Mouse (Mus musculus) CD8-positive naive resting alpha-beta T cell, adult 57 days (primary cell): ENCODE results near the gene Tfe3. TPM values are rescaled to one million over a fixed set of nuclear protein-coding genes. Genes with fewer than 3 reads are reported as not detected.

ENCODE experiments used
- total RNA-seq: library from RNA; stranded (reverse); gene quantifications from one replicate; pipeline ENCODE4 v1.2.4, GENCODE M21; 2023

Tfe3 gene
- 22.2 TPM for total RNA-seq

DNA sequence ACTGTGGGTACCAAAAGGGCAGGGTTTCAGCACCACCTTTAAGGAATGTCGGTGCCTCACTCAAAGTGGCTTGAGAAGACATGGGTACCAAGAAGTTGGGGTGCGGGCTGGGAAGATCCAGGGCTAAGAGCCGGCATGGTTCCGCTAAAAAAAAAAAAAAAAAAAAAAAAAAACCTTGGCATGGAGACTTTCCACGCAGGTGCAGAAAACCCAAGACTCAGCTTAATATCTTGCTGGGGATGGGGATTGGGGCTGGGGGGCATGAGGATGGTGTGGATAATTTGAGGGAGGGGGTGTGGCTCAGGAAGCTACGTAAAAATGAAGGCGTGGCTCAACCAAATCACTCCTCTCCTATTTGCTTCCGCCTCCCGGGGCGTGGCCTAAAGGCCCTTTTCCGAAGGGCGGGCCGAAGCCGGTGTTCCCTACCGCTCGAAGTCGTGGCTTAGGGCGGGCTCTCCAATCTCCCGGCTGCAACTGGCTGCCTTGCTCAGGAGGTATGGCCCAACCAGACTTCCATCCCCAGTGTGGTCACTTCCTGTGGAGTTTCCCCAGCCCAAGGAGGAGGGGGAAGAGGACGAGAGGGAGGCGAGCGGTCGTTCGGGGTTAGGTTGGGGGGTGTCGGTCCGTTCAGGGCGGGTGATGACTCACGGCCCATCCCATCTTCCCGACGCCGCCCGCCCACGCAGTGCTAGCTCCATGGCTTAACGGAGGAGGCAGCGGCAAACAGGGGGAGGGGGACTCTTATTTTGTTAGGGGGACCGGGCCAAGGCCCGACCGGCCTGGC is at the start of gene Tfe3:
Gene Tfe3 (plus strand): TSS at position 424 of the 784 bp plus-strand sequence.

DNA sequence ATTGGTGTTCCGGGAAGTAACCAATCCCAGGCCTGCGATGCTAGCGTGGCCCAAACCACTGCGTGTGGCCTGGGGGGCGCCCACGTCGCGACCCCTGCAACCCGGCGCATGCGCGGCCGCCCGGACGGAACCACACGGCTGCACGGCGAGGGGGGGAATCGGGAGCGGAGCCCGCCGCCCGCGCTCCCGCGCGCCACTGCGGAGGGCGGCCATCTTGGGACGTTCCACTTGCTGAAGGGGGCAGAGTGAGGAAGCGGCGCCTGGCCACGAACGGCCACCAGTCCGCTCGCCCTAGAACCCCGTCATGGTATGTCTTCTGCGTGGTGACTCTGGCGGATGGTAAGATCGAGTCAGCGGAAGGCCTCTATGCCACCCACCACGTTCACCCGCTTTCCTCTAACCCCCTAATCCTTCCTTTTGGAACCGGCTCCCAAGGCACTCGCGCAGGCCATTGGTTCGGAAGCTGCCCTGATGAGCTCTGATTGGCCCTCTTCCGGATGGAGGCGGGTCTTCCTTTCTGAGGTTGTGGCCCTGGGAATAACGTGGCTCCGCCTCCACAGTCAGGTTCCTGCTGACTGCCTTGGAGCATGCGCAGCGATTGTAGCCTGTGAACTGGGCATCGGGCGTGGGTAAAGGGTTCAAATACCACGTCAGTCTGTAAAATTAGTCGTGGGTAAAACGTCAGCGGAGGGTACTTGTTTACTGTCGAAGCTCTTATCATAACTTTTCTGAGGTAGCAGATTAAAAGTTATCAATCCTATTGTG is 48.0 kb upstream of the Tfe3 start, which contains the start of gene Wdr45:
Gene Wdr45 (plus strand): TSS at position 199 of the 765 bp plus-strand sequence.

DNA sequence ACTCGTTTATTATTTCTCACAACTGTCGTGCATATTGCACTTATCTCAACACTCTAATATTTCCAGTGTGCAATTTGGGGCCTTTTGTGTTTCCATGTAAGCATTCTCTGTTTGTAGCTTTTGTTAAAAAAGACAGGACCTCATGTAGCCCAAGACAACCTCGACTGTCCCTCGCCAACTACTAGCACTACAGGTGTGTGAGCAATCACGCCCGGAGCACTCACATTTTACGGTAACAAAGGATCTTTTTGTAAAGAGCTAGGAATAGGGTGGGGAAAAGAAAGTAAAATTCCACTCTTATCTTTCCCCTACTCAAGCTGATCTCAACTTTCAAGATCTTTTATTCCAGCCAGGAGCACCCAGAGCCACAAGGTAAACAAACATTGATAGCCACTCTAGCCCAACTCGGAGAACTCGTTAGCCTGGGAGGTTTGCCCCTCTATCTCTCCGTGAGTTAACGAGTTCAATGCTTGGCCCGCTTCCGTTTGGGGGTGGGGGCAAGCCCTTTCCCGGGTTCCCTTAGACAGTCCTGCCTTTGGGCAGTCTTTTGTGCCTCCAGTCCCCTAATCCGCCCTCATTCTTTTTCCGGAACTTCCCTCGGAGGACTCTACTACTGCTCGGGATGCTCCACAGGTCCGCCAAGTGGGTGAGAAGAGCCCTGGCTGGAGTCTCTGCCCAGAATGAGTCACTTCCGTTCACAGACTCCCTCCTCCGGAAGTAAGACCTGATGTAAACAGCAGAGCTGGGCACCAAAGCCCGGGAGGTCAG is 40.7 kb upstream of the Tfe3 start, which contains the start of gene Gm45208:
Gene Gm45208 (plus strand): TSS at position 732 of the 768 bp plus-strand sequence.

DNA sequence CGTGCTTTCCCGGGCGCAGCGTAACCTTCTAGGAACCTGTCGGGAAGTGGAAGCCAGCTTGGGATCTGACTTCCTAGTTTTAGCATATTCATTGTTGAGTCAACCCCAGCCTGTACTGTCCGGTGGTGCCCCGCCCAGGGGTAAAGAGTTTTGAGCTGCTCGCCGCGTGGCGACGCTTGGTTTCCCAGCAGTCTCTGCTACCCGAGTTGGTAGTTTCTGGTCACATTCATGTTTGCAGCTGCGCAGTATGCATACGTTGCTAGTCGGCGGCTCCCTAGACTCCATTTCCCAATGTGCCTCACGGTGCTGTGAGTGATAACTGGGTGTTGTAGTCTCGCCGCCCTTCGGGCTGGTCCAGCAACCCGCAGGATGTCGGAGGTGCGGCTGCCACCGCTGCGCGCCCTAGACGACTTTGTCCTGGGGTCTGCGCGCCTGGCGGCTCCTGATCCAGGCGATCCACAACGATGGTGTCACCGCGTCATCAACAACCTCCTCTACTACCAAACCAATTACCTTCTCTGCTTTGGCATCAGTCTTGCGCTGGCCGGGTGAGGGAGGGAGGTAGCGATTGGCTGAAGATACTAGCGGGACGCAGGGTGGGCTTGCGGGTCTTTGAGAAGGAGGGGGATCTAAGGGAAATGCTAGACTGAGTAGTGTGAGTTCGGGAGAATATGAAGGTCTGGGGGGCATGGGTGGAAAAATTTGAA is 34.0 kb upstream of the Tfe3 start, which contains the start of gene Praf2:
Gene Praf2 (plus strand): TSS at position 225 of the 707 bp plus-strand sequence.

DNA sequence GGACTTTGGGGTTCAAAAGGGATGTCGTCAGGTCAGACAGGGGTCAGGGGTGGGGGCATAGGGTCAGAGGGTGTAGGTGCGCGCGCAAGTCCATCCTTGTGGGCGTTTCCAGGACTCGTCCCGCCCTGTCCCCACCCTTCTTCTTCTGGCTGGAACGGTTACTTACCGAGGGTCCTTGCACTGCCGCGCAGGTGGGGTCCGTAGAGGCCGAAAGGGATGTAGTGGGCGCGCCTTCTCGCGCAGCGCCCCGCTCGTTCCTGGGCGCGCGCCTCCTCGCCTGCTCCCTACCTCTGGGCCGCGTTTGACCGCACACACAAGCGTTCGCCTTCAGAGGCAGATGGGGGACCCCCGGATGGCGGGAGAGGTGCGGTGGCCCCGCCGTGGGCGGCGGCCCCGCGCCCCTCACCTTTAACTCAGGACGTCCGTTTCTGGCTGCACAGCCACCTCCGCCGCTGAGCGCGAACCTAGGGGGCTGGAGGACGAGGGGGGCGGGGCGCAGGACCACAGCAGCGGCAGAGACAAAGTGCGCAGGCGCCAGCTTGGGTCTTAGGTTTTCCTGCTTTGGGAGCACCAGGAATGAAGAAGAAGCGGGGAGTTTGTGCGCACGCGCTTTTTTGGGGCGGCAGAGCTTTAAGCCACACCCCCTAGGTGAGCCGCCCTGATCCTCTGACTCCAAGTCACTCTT is 11.8 kb upstream of the Tfe3 start, which contains the start of gene Ccdc120:
Gene Ccdc120 (minus strand): TSS at position 474 of the 685 bp plus-strand sequence.

DNA sequence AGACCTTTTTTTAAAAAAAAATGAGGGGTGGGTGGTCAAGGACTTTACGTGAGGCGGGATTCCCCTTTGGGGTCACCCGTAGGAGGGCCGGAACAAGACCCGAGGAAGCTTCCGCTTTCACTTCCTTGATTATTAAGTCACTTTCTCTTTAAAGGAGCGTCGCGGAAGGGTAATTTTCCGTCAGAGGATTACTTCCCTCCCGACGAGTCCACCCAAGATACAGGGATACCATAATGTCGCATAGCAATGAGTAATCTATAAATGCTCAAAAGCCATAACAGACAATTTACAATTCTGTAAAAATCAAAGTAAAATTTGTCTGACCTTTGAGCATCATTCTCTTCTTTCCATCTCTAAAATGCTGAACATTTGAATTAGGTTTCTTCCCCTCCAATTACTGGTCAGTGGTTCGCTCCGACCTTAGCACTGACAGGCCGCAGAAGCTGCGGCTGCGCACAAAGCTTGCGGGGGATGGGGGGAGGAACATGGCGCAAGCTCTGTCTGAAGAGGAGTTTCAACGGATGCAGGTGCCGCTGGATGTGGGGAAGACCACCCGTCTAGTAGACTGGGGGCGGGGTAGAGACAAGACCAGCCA is 27.3 kb downstream of the Tfe3 start, which contains the start of gene Gripap1:
Gene Gripap1 (plus strand): TSS at position 224 of the 595 bp plus-strand sequence.

DNA sequence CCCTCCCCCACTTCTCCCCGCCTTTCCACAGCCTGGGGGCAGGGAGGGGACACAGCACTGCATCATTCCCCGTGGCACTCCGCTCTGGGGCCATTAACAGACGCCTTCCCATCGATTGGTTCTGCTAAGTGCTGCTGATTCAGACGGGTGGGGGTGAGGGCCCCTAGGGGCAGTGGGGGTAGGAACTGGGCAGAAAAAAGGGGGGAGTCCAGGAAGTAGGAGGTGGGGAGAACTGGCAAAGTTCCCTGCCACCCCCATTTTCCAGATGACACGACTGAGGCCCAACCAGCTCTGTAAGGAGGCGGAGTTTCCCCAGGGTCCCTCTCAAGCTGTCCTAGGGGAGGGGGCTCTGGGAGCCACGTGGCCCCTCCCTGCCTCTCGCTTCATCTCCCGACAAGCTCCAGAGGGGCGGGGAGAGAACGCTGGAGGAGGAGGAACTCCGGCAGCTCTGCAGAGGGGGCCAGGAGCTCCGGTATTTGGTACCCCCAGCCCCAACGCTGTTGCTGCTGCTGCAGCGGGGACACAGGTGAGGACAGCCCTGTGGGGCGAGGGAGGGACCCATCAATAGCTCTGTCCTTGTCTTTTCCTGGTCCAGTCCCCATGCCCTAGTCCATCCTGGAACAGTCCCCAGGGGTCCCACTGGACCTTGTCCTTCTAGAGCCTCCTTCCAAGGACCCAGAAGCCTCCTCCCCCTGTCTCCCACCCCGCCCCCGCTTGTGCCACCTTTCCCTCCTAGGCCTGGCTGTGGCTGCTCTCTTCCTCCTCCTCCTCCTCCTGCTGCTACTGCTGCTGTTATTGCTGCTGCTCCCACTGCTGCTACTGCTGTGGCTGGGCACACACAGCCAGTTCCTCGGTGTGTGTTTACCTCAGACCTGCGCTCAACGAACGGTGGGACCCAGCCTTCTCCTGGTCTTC is 59.8 kb downstream of the Tfe3 start, which contains the start of gene Kcnd1:
Gene Kcnd1 (plus strand): TSS at position 425 of the 915 bp plus-strand sequence.

Other genes starting within 250 kb of the Tfe3 start
- 1.1 TPM for gene Foxp3, start 188.9 kb upstream of the Tfe3 start, total RNA-seq
- gene Ppp1r3f, start 188.3 kb upstream of the Tfe3 start, total RNA-seq: 18.8 TPM
- 27.6 TPM for gene Ccdc22, start 157.0 kb upstream of the Tfe3 start, total RNA-seq
- not detected for gene Cacna1f, start 155.5 kb upstream of the Tfe3 start, total RNA-seq
- 0.49 TPM for gene Syp, start 124.1 kb upstream of the Tfe3 start, total RNA-seq
- 31.4 TPM for gene Prickle3, start 105.3 kb upstream of the Tfe3 start, total RNA-seq
- 43.3 TPM for gene Plp2, start 91.2 kb upstream of the Tfe3 start, total RNA-seq
- gene Magix, start 81.3 kb upstream of the Tfe3 start, total RNA-seq: not detected
- gene Gpkow, start 65.4 kb upstream of the Tfe3 start, total RNA-seq: 49.5 TPM
- 111 TPM for gene Wdr45, start 48.2 kb upstream of the Tfe3 start, total RNA-seq
- gene Gm45208, start 40.3 kb upstream of the Tfe3 start, total RNA-seq: not detected
- 17.0 TPM for gene Praf2, start 34.1 kb upstream of the Tfe3 start, total RNA-seq
- gene Ccdc120, start 11.7 kb upstream of the Tfe3 start, total RNA-seq: not detected
- 175 TPM for gene Gripap1, start 27.2 kb downstream of the Tfe3 start, total RNA-seq
- gene Kcnd1, start 59.7 kb downstream of the Tfe3 start, total RNA-seq: 0.80 TPM
- gene Otud5, start 78.8 kb downstream of the Tfe3 start, total RNA-seq: 214 TPM
- 121 TPM for gene Pim2, start 115.7 kb downstream of the Tfe3 start, total RNA-seq
- 38.3 TPM for gene Slc35a2, start 121.5 kb downstream of the Tfe3 start, total RNA-seq
- gene Pqbp1, start 136.7 kb downstream of the Tfe3 start, total RNA-seq: 68.3 TPM
- gene Timm17b, start 136.8 kb downstream of the Tfe3 start, total RNA-seq: 31.9 TPM
- not detected for gene Gm10491, start 145.3 kb downstream of the Tfe3 start, total RNA-seq
- not detected for gene Gm10490, start 147.0 kb downstream of the Tfe3 start, total RNA-seq
- not detected for gene Pcsk1n, start 157.3 kb downstream of the Tfe3 start, total RNA-seq
- gene Eras, start 166.0 kb downstream of the Tfe3 start, total RNA-seq: not detected
- 11.2 TPM for gene Hdac6, start 185.3 kb downstream of the Tfe3 start, total RNA-seq
- gene Gata1, start 215.5 kb downstream of the Tfe3 start, total RNA-seq: 0.61 TPM